18 mouse cellular contexts compared by ENCODE assay signal in genomic region chr1:90885771-90886460, GRCm38 (mm10). TPM values are rescaled to one million over a fixed set of nuclear protein-coding genes. Genes with fewer than 3 reads are reported as not detected.
DNase-seq lines count a peak whose midpoint lies in the region; ATAC-seq and TF ChIP-seq lines count a peak whose summit lies in the region.
"Had no signal": no experiment of that assay in that cellular context is flagged by ENCODE, and none has a peak within 500 bp of the region (broad histone marks: within the 10 kb centered on the region; RNA-seq: fewer than 3 reads in every experiment).

No protein-coding gene starts in this region.

- H3K9ac ChIP-seq in embryonic facial prominence, embryonic 11.5 days (replicated peaks; ENCODE audit: low read length), result no peak overlapping the region
- H3K9ac ChIP-seq in limb, embryonic 13.5 days, result no peak overlapping the region
- H3K9ac ChIP-seq: forebrain, embryonic 13.5 days; hindbrain, embryonic 13.5 days; liver, embryonic 14.5 days; midbrain, embryonic 12.5 days had no signal

- H3K9me3 ChIP-seq in embryonic facial prominence, embryonic 11.5 days (replicated peaks; ENCODE audit: control insufficient read depth, low read length), result no peaks in the 10 kb centered on the region
- peaks cover 9% of the 10 kb centered on the region for H3K9me3 ChIP-seq in limb, embryonic 13.5 days

- H3K4me3 ChIP-seq in embryonic facial prominence, embryonic 11.5 days (ENCODE audit: low read depth, low read length), result no peak overlapping the region
- H3K4me3 ChIP-seq in limb, embryonic 13.5 days, result no peak overlapping the region
- H3K4me3 ChIP-seq in layer of hippocampus, adult 2 months, result no peak overlapping the region
- H3K4me3 ChIP-seq: forebrain, embryonic 13.5 days; hindbrain, embryonic 13.5 days; midbrain, embryonic 12.5 days had no signal

- DNase-seq in kidney, postnatal 14 days, result peak; percentile 22
- no peak for DNase-seq in kidney, adult 9 months
- DNase-seq in R1 (ENCODE audit: low read depth, low spot score), result peak; percentile 61
- DNase-seq in embryonic facial prominence, embryonic 11.5 days (ENCODE audit: low spot score), result peak; percentile 85
- DNase-seq in thymus, postnatal 4 days, result no peak
- DNase-seq in T-cell, adult 2 months (ENCODE audit: low spot score), result no peak
- no peak for DNase-seq in layer of hippocampus, adult 2 months (ENCODE audit: low spot score in 2 of 2)
- DNase-seq: adrenal gland, adult 8-10 months; gastrocnemius, postnatal 10 days; kidney, postnatal 25 days had no signal

- TF ChIP-seq CTCF in layer of hippocampus, adult 2 months (conservative IDR thresholded peaks at IDR 0.05), result no peak

- peak; percentile 90; the same call in 1 of the 2 replicates for ATAC-seq in embryonic facial prominence, embryonic 11.5 days (replicated peaks; ENCODE audit: insufficient number of reproducible peaks, low FRiP score, low TSS enrichment, low read depth)
- ATAC-seq in limb, embryonic 13.5 days (ENCODE audit: low FRiP score, low read depth), result peak; percentile 85
- ATAC-seq: forebrain, embryonic 13.5 days had no signal

- H3K4me2 ChIP-seq in embryonic facial prominence, embryonic 11.5 days (ENCODE audit: low read depth, low read length), result no peak overlapping the region
- no peak overlapping the region for H3K4me2 ChIP-seq in limb, embryonic 13.5 days (replicated peaks)
- H3K4me2 ChIP-seq: forebrain, embryonic 13.5 days; heart, embryonic 11.5 days; hindbrain, embryonic 13.5 days; midbrain, embryonic 12.5 days had no signal

- H3K36me3 ChIP-seq in embryonic facial prominence, embryonic 11.5 days (replicated peaks; ENCODE audit: control insufficient read depth, insufficient read depth, low read depth, low read length), result no peaks in the 10 kb centered on the region
- no peaks in the 10 kb centered on the region for H3K36me3 ChIP-seq in limb, embryonic 13.5 days
- H3K36me3 ChIP-seq: hindbrain, embryonic 13.5 days; midbrain, embryonic 12.5 days had no signal

- no peaks in the 10 kb centered on the region for H3K27me3 ChIP-seq in embryonic facial prominence, embryonic 11.5 days (ENCODE audit: control insufficient read depth, insufficient read depth, low read length)
- H3K27me3 ChIP-seq in limb, embryonic 13.5 days, result no peaks in the 10 kb centered on the region
- H3K27me3 ChIP-seq: forebrain, embryonic 13.5 days; hindbrain, embryonic 13.5 days; midbrain, embryonic 12.5 days had no signal

- no peaks in the 10 kb centered on the region for H3K4me1 ChIP-seq in embryonic facial prominence, embryonic 11.5 days (ENCODE audit: control insufficient read depth, insufficient read depth, low read length)
- peaks cover 18% of the 10 kb centered on the region for H3K4me1 ChIP-seq in limb, embryonic 13.5 days
- H3K4me1 ChIP-seq: forebrain, embryonic 13.5 days; hindbrain, embryonic 13.5 days; midbrain, embryonic 12.5 days had no signal

- 0 out of 2 replicates have a peak overlapping the region, but pooled peaks have one; percentile 32 for H3K27ac ChIP-seq in embryonic facial prominence, embryonic 11.5 days (replicated peaks; ENCODE audit: low read depth, low read length)
- peak overlapping the region; percentile 33; the same call in 1 of the 2 replicates for H3K27ac ChIP-seq in limb, embryonic 13.5 days
- H3K27ac ChIP-seq in layer of hippocampus, adult 2 months, result no peak overlapping the region
- H3K27ac ChIP-seq: forebrain, embryonic 13.5 days; hindbrain, embryonic 13.5 days; liver, embryonic 14.5 days; midbrain, embryonic 12.5 days had no signal

- 27% methylated on average over 6 of the region's 6 CpGs for WGBS in embryonic facial prominence, embryonic 11.5 days
- WGBS in limb, embryonic 13.5 days, result 26% methylated on average over 6 of the region's 6 CpGs

RNA-seq across cellular contexts. Expression of gene Mlph, which starts 29.0 kb away (rescaled TPM):
- polyA plus RNA-seq in embryonic facial prominence, embryonic 11.5 days (2014; fragmentation: Nextera tagmentation; extraction: Ambion mirVana), result 0.07 and 0.31 TPM in 2 replicates
- polyA plus RNA-seq in limb, embryonic 13.5 days (2015; fragmentation: Nextera tagmentation; extraction: Ambion mirVana), result 0.37 and 0.87 TPM in 2 replicates
- total RNA-seq in layer of hippocampus, adult 2 months (2021), result 1 to 10 TPM in 1 of 2 experiments, under 1 TPM in 1; 0.88 to 1.6 TPM
- total RNA-seq: CH12.LX had no signal

RNA-seq across cellular contexts. Expression of gene Col6a3, which starts 42.1 kb away (rescaled TPM):
- polyA plus RNA-seq in embryonic facial prominence, embryonic 11.5 days (2014; fragmentation: Nextera tagmentation; extraction: Ambion mirVana), result 17.4 and 19.5 TPM in 2 replicates
- 78.1 and 86.3 TPM in 2 replicates for polyA plus RNA-seq in limb, embryonic 13.5 days (2015; fragmentation: Nextera tagmentation; extraction: Ambion mirVana)
- total RNA-seq in layer of hippocampus, adult 2 months (2021), result 1 to 10 TPM; 3.4 to 4.0 TPM
- total RNA-seq: common myeloid progenitor, adult 5-6 weeks had no signal

Comparison
In these comparisons a context has a peak if more than half of its experiments do, and no peak if none do; other contexts are left out.
1. DNase-seq: peak in kidney, postnatal 14 days (single experiment), R1 (single experiment) and embryonic facial prominence, embryonic 11.5 days (single experiment); none in kidney, adult 9 months (single experiment), thymus, postnatal 4 days (single experiment), T-cell, adult 2 months (single experiment) and layer of hippocampus, adult 2 months (0 of 2).